Mouse (Mus musculus) 416B (cell line): ENCODE results near the gene Espn.

Experiments
- DNase-seq: peaks from one replicate; pipeline ENCODE4 v3.0.0; 2011; ENCODE audit warnings: low read depth

The Espn gene

DNA sequence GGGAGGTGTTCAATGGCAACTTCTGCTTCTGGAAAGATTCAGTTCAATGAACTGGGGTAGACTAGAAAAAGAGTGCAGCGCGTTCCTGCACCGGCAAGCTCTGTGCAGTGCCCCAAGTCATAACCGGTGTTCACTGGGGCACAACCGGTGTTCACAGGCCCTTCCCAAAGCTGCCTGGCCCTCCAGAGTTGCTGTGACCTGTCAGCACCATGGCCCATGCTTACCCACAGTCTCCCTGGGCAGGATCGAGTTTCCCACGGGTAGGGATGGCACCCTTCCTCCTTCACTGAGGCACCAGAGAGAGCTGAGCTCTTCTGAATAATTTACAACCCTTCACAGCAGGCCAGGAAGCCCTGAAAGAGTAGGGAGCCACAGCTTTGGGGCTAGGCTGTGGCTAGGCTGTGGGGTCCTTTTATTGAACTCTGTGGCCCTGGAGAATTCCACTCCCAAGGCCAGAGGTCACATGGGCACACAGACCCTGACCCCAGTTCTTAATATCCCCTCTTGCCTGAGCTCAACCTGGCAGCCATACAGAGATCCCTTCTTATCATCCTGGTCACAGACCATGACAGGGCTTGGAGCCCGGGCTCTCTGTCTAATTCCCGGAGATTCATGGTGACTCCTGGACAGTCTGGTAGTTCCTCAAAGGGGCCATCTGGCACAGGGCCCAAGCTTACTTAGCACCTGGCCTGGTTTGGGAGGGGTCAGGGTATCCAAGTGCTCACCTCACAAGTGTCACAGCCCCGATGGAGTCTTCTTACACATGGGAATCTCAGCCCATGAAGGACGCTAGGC lies 5.9 kb downstream of the Espn start:
- DNase-seq: no peak

DNA sequence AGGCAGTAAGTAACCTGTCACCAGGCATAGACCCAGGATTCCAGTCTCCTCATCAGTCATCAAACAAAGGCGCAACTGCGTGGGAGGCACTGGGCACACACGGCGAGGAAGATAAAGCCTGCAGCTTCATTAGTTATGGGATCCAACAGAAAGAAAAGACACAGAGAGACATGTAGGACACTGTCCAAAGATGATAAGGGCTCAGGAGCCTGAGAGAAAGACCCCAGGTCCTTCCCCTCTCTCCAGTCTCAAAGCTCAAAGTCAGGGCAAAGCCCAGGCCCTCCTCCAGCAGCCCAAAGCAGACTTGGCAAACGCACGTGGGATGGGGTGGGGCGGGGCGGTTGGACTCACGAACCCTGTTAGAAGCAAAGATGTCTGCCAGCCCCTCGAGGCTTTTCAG lies 6.7 kb downstream of the Espn start:
- DNase-seq: no peak

DNA sequence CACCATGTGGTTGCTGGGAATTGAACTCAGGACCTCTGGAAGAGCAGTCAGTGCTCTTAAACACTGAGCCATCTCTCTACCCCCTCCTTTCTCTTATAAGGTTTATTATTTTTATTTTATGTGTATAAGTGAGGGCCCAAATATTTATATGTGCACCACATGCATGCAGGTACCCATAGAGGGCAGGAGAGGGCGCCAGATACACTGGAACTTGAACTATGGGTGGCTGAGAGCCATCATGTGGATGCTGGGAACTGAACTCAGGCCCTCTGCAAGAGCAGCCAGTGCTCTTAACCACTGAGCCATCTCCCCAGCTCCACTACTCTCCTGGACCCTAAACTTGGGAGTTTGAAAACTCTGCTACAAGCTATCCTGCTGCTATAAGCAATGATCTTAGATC lies 8.5 kb downstream of the Espn start:
- DNase-seq: peak; percentile 20

DNA sequence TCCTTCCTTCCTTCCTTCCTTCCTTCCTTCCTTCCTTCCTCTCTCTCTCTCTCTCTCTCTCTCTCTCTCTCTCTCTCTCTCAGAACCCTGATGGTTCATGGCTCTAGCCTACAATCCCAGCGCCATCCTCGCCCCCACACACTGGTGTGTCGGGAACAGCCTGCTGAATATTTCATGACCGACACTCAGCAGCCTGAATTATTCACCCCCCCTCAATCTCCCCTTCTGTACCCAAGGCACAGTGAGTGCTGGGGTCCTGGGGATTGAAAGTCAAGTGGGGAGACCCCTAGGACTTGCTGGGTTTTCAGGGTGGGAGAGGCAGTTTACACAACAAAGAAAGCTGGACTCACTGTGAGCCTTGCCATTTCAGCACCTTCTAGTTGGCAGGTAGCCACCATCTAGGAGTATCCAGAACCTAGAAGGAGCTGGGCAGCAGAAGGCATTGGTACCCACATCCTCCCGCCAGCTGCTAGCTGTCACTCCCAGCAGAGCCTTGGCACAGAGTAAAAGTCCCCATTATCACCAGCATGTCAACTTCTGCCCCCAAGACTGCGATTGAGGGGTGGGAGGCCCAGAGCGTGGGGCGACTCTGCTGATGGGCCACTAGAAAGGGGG lies 10.5 kb downstream of the Espn start:
- DNase-seq: no peak

DNA sequence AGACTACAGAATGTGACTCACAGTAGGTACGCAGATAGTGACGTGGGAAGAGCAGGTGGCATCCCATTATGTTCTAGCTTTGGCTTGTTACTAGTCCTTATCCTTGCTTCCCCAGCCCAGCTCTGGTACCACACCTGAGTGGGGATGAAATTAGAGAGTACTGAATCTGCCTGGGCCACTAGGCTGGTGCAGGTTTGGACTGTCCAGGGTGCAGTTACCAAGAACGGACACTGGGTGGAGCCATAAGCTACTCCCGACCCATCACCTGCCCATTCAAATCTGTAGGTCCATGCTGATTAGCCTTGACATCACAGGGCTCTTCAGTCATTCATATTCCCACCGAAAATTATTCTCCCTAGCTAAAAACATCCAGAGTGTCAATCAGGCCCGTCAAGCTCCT lies 11.7 kb downstream of the Espn start:
- DNase-seq: peak; percentile 72

DNA sequence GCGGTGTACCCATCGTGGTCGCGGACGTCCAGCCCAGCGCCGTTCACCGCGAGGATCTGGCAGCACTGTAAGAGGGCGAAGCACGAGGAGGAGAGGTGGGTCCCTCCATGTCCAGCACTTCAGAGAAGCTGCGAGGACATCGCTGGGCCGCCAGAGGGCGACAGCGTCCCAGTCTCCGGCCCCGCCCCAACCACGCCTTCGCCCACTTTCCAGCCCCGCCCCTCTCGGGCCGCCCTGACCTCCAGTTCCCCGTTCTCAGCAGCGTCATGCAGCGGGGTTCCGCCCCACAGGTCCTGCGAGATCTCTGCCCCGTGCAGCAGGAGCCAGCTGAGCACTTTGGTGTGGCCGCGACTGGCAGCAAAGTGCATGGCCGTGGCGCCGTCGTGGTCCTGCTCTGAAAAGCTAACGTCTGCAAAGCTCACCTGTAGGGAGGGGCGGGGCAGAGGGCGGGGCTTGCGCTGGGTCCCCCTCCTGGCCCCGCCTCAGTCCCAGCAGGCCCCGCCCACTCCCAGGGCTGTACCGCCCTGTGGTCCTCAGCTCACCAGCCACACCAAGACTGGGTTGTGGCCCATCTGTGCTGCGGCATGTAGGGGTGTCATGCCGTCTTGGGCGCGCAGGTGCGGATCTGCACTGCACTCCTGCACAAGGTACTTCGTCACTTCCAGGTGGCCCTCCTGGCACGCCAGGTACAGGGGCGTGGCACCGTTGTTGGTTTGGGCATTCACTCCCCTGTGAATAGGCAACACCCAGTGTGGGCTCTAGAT lies 13.5 kb downstream of the Espn start:
- peak; percentile 93 for DNase-seq

DNA sequence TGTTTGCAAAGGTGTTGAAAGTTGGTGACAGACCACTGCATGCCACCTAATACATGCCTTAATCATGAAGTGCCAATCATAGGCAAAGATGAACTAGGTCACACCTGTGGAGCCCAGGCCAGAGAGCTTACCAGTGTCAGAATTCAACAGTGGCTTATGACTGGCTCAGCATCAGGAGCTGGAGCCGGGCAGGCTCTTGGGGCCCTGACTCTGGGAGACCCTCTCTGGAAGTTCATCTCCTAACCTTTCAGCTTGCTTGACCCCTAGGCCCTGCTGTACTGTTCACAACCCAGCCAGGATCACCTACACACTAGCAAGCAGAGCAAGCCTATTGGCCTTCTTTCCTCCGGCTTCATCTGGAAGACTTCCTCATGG lies 15.3 kb downstream of the Espn start:
- DNase-seq: no peak

DNA sequence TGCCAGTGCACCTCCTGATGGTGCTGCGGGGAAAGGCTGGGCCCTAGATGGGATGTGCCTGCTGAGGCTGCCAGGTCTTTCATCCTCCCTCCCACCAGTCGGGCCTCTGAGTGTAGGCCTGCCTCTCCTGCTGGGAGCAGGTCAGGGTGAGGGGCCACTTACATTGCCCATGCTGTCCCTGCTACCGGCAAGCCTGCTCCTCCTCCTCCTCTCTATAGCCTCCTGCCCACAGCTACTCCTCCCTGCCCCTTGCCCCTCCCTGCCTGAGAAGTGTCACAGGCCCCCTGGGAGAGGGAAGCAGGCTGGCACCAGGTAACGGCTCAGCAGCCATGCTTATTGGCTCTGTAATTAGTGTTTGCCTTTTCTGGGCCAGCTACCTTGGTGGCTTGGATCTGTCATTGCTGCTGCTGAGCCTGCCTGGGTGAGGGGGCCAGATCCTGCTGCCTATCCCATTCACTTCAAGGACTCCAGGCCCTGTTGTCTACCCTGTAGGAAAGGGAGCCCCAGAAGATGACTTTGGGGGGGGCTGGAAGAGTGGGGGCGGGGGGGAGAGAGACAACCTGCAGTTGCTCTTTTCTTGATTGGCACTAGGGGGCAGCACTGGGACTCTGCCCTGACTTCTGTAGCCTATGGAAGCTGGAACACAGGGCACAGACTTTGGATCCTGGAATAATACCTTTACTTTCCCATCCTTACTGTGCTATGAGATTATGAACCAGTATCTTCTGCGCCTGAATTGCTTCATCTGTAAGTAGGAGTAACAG lies 15.9 kb downstream of the Espn start:
- DNase-seq: peak; percentile 58

DNA sequence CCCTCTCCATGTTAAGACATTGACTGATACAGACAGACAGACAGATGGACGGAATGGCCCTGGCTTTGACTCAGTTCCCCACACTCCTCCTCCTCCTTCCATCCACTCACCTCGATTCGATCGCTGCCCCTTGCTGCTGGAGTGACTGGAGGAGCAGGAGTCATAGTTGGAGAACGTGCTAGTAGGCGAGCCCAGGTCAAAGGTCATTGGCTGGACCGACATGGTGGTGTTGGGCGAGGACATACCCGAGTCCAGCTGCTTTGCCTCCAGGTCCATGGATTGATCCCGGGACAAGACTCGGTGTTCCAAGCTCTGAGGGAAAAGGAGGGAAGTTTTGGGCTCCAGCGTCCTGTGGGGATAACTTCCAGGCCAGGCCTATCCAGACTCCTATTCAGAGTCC lies 16.8 kb downstream of the Espn start:
- DNase-seq: no peak

DNA sequence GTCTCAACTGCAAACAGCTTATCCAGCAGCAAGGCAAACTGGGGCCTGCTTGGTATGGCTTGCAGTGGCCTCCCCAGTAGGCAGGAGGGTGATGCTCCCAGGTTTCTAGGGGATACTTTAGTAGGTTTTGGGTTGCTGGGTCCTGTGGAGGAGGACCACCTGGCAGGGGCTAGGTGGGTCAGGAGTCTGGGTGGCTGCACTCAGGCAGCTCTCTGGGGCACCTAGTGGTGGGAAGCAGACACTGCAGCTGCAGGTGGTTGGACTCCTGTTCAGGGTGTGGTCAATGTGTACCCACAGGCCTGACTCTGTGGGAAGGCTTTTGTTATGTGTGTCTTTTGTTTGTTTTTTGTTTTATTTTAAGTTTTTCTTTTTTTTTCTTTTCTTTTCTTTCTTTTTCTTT lies 17.7 kb downstream of the Espn start:
- DNase-seq: peak; percentile 51

DNA sequence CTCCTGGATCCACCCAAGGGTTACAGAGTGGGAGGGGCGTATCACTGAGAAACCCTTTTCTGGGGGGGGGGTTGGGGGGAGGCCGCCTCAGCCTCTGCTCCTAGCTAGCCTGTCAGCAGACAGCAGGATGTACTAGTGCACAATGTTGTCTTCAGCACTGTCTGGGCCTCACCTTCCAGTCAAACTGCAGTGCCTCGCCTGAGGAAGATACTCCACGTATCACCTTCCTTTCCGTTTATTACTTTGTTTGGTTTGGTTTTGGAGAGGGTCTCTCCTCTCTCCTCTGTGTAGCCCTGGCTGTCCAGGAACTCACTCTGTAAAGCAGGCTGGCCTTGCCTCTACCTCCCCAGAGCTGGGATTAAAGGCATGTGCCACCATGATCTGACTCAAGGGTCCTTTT lies 19.0 kb downstream of the Espn start:
- DNase-seq: no peak

DNA sequence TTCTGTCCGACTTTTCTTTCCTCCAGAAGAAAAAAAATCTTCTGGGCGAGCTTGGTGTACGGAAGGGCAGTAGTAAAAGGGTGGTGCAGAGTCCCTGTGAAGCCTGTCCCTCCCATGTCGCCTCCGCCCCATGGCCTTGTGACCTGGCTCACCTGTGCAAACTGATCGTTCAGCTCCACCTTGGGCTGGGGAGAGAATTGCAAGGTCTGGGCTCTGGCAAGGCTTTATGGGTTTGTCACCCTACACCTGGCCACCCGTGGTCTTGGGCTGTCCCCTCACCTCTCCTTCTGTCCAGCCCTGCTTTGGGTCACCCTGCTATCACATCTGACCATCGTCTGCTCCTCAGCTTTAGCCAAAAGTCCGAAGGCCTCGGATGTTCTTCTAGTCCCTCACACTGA lies 19.4 kb downstream of the Espn start:
- no peak for DNase-seq

DNA sequence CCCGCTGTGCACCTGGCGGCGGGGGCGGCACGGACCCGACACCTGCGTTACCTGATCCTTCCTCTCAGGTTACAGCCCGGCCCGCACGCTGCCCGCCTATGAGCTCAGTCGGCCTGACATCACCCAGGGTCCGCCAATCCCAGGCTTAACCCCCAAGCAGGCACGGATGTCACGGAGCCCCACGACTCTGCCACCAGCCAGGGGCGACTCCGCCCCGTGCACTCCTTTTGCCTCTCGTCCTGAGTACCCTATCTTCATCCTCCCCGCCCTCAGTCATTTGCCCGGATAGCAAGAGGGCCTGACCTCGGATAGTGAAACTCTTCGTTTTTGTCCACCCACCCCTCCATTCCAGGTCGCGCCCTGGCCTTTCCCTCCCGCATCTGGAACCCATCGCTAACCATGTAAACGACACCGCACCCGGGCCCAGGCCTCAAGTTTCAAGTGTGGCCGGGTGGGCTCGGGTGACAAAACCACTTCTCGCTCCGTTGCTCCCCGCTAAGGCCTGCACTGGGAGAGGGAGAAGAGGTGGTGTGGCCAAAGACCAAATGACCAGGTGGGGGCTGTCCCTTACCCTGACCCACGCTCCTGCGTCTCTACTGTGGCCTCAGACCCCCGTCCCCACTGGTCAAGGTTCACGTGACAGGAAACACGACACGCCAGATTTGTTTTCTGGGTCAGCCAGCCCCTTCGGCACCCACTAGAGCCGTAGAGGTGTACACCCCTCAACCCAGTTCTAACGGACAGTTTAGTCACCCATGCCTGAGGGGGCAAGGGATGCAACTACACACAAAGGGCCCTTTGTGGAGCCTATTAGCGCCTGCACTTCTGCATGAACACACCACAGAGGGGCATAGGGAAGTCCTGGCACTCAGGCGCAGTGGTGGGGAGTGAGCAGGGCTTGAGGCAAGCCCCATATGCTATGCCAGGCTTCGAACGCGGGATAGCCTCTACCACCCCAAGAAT lies 20.1 kb downstream of the Espn start:
- no peak for DNase-seq

DNA sequence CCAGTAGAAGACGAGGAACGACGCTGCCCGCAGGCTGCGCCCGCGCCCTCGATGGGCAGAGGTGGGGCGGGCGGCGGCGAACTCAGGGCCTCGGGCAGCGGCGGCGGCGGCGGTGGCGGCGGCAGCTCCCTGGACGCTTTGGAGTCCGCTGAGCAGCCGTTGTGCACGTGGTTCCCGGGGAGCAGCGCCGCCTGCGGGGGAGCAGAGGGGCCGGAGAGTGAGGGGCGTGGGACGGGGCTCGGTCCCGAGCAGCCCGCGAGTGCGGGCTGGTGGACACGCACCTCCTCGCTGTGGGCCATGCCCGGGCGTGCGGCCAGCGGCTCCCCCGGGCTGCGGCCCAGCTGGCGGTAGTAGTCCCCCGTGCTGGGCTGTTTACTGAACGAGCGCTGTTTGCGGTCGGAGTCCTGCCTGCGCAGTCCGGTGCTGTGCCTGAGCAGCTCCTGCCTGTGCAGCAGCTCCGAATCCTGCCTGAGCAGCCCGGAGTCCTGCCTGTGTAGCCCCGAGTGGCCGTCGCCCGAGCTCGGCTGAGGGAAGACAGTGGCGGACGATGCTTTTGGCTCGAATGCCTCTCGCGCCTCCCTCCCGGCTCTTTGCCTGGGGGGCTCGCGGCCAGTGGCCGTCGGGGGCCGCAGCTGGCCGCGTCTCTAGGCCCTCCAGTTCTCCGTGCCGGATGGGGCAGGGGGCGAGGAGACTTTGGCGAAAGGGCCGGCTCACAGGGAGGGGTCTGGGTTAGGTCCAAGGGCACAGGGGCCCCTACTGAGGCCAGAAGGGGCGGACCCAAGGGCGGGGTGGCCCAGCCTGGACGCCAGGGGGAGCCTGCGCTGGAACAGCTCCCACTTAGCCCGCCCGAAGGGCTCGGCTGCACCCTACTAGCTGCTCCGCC lies 21.2 kb downstream of the Espn start:
- DNase-seq: no peak

DNA sequence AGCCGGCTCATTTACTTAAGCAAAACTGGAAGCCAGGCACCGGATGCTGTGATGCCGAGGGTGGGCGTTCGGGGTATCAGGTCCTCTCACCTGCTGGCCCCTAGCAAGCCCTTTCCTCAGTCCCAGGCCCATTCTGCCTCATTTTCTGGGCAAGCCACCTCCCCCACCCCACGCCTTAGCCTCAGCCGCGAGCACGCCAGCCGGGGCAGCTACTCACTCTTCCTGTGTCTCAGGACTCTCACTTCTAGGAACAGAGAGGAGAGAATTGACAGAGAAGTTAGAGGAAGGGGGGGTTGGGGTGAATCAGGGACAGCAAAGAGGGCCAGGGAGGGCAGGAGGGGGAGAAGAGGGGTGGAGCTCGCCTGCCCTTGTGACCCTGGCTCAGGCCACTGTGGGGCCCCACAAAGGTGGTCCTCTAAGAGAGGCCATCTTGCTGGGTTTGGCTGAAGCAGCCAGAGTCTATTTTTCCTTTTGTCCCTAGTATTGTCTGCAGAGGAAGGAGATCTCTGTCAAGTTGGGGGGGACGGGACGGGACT lies 22.7 kb downstream of the Espn start:
- no peak for DNase-seq

DNA sequence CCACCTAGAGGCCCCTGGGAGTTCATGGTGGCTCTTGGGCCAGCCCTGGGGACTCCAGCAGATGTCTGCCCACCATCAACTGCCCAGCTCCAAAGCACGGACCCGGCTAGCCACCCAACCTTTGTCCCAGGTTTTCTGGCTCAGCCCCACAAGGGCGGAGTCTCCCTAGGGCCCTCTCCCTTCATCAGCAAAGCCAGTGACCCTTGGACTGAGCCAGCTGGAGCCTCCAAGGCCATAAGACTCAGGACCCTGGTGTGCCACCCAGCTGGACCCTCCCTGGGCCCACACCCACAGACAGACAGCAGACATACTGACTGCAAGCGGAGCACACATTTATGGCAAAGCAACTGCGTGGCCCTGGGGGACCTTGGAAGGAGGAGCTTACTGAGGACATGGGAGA lies 23.4 kb downstream of the Espn start:
- DNase-seq: no peak

DNA sequence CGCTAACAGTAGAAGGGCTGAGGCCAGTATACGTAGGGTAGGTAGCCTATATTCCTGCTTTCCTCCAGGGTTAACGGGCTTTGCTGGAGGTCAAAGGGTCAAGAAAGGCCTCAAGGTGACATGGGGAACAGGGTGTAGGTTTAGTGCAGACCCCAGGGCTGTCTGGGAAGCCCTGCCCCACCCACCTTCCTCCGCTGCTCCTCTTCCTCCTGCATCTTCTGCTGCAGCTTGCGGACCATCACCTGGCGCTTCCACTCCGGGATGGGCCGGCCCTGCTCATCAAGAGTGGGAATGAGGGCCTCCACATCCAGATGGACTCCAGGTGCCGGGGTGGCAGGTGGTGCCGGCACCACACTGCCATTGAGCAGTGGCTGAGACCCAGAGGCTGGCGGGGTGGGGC lies 24.3 kb downstream of the Espn start:
- no peak for DNase-seq

DNA sequence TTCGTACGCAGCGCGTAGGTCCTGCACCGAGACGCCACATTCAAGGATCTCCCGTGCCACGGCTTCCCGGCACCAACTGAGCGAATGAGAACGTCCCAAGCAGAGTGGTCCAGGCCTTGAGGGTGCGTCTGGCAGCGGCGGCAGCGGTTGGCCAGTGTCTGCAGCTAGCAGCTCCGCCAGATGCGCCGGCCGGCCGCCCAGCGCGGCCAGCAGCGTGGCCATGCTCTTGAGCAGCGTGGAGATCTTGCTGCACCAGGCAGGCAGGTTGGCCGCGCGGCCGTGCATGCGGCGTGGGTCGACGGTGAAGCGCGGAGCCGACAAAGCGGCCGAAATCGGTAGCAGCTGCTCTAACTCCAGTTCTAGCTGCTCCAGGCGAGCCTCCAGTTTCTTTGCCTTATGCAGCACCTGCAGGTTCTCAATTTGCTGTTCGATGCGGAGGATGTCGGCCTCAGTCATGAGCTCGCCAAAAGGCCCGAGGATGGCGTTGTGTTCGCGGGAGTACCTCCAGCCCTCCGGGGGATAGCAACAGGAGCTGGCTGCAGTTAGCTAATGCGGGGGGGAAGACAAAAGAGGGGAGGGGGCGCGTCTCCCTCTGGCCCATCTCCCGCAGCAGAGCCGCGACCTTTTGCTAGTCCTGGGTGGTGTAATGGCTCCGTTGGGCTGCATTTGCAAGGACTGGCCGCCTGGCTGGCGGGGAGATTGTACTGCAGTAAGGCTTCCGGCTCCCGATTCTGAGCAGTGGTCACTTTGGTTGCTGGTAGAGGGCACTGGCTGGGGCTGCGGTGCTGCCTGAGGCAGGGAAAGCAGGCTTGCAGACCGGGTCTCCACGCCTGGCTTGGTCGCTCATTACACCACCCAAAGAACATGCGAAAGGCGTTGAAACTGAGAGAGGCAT lies 25.9 kb downstream of the Espn start:
- no peak for DNase-seq
